Mouse (Mus musculus) right cerebral cortex, postnatal 36 days (tissue): ENCODE results near the gene Rtf2.

Source experiments
- DNase-seq, 2 experiments: peaks; one replicate each; pipeline ENCODE4 v3.0.0; 2022; ENCODE audit warnings: low spot score in 2 of 2, mixed read lengths in 1 of 2

Rtf2 gene

DNA sequence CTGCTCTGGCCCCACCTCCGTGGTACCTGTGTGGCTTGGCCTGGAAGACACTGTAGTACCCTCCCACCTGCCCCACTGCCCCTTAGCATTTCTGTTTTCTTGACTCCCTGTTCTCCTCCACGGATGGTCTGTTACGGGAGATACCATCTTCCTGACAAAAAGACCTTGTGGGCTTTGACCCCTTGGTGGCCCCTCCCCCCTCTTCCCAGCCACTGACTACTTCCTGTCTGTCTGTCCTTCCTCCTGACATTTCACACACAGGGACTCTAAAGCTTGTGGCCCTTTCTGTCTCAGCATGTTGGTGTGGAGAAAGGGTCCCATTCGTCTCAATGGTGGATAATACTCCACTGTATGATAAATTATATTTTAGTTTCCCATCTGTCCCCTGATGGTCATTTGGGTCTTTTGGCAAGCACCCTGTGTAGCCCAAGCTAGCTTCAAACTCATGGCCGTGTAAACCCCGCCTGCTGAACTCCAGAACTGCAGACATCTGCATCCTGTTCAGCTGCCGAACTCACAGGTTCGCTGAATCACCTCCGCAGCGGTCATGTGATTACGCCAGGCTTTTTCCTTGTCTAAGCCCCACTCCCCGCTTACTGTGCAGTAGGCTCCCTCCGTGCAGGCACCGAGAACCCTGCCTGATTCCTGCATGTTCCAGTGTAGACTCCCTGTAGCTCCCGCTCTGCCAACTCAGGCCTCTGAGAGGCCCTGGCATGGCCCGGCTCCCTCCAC, 41.5 kb downstream of the Rtf2 start:
- DNase-seq, result no peak

DNA sequence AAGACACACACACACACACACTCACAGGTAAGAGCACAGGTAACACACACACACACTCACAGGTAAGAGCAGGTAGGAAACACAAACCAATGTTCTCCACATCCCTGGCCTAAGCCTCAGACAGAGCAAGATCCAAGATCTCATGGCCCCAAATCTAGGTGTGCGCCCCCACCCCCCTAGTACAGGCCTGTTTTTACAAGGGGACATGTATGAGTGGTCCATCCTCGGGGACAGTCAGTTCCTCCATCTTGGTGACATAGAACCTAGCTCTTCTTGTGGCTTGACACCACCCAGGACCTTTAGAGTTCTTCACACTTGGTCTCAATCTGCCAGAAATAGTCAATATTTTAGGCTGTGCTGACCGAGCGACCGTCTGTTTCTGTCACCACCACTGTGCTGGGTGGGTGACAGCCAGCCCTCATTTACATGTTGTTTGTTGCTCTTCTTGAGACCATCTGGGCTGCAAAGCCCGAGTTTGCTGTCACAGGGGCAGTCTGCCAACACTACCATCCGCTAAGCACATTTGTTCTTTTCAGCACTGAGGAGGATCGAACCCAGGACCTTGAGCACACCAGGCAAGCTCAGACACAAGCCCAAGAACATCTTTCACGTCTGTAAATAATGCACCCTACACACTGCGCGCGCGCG, 43.5 kb downstream of the Rtf2 start:
- no peak for DNase-seq

DNA sequence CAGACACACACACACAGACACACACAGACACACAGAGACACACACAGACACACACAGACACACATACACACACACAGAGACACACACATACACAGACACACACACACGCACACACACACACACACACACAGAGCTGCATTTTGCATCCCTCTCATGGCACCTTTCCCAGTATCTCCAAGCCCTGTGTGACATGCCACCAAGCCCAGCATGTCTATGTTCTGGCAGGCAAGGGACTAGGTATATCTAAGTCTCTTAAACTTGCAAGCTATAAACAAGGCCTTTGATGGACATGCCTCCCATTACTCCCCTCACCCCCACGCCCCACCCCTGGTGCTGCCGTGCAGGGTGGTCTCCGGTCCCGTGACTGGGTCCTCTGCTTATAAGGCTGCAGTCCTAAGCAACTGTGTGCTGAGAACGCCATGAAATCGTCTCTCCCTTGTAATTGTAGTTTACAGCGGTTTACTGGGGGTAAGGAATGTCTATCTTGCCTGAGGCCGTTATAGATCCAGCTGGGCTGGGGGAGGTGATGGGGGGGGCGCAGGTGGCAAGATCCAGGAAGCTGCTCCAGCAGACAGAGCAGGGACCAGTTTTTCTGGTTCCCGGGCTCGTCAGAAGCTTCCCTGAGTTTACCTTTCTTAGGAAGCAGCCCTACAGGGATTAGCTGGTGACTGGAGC, 44.5 kb downstream of the Rtf2 start:
- DNase-seq, result no peak

- no peak for DNase-seq
Measured at GRCm38 (mm10) chr2:172496736-172497345, 56.5 kb downstream of the Rtf2 start.

DNA sequence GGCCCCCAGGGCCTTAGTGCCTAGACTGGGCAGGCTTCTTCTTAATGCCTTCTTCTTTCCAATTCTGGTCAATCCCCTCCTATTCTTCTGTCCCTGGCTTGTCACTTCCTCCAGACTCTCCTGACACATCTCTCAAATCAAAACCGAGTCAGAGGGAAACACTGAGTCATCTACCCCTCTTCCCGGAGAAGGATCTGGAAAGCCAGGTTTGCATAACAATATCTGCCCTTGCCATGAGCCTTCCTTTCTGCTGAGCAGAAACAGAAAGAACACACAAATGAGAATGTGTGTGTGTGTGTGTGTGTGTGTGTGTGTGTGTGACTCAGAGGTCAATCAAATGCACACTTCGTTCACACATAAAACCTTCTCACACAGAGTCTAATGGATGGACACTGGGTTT, 58.5 kb downstream of the Rtf2 start:
- DNase-seq, result no peak

GRCm38 (mm10) chr2:172500752-172501316, 60.5 kb downstream of the Rtf2 start:
- DNase-seq, result no peak

DNA sequence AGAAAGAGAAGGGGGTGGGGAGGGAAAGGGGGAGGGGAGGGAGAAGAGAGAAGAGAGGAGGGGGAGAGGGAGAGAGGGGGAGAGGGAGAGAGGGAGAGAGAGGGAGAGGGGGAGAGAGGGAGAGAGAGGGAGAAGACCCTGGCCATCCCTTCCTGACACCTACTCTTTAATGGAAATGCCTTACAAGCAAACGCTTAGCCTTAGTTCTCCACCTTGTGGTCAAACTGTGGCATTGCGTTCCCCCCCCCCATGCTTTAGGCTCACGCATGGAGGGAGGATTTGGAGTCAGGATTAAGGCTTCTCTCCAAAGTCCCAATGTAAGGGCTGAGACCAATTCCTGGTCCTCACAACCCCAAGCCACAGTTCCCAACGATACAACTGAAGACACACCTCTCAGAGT, 61.0 kb downstream of the Rtf2 start:
- no peak for DNase-seq

- no peak for DNase-seq
Measured at GRCm38 (mm10) chr2:172502168-172502567, 61.8 kb downstream of the Rtf2 start.

DNA sequence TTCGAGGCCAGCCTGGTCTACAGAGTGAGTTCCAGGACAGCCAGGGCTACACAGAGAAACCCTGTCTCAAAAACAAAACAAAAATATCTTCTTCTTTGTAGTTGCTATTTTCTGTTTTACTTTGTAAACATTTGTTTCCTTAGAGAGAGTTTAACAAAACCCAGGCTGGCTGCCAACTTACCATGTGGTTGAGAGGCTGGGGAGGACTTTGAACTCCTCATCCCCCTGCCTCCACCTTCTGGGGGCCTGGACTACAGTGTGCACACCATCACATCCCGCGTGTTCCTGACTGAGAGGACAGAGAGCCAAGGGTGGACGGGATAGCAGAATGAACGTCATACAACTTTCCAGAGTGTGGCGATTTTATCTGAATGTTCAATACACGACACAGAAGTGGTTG, 65.8 kb downstream of the Rtf2 start:
- no peak for DNase-seq

GRCm38 (mm10) chr2:172510056-172510712, 69.8 kb downstream of the Rtf2 start:
- no peak for DNase-seq

DNA sequence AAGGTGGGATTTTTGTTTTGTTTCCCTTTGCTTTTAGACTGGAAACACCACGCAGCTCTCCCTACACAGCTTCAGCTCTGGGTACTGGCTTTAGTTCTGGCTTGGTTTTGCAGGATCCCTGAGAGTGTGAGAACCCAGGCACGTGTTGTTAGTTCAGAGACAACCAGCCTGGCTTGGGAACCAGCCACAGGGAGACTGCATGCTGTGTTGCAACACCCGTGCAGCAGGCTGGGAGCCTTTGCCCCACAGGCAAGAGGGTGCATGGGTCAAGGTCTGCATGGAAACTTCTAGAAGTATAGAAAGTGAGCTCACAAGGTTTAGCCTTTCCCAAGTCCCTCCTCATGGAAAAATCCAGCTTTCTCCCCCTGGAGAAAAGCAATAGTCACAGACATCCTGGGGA, 70.5 kb downstream of the Rtf2 start:
- no peak for DNase-seq

GRCm38 (mm10) chr2:172516407-172516992, 76.1 kb downstream of the Rtf2 start:
- no peak for DNase-seq
